Mouse (Mus musculus) G1E (cell line): Measurements from ENCODE around the gene Gm527.

ENCODE experiments used
- CTCF ChIP-seq: IDR thresholded peaks from 2 replicates; pipeline ENCODE4 v1.5.1; 2012; ENCODE audit warnings: low read depth, low read length, inconsistent platforms, mixed read lengths
- GATA1 ChIP-seq: IDR thresholded peaks from 2 replicates; pipeline ENCODE4 v1.6.1; 2012; ENCODE audit warnings: borderline replicate concordance, low read length, inconsistent platforms, mixed read lengths
- GATA2 ChIP-seq: IDR thresholded peaks from 2 replicates; pipeline ENCODE4 v1.6.1; 2012; ENCODE audit warnings: low read depth, low read length, inconsistent platforms, borderline replicate concordance
- POLR2AphosphoS5 ChIP-seq: IDR thresholded peaks from 2 replicates; pipeline ENCODE4 v1.6.1; 2012; ENCODE audit warnings: low read depth, low read length, inconsistent platforms; ENCODE audit not compliant: insufficient replicate concordance
- TAL1 ChIP-seq: conservative IDR thresholded peaks from 2 replicates; pipeline ENCODE4 v1.6.1; 2012; ENCODE audit warnings: low read depth, low read length, inconsistent platforms, mixed read lengths

DNA sequence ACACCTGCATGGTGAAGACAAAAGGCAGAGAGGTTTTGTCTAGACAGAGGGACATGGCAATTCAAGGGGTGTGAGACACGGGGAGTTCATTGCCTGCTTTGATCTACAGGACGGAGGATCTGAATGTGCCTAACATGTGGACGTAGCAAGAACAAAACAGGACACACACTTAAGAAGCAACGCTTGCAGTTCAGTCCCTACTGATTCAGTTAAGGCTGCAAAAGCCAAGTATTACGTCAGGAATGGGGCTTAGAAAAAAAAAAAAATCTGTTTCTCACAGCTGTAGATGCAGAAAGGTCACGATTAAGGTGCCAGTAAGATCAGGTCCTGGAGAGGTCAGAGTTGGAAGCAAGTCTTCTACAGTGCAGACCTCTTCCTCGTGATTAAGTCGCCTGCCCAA is 14.5 kb upstream of the Gm527 start:
- TF ChIP-seq CTCF: no peak
- no peak for TF ChIP-seq TAL1
- no peak for TF ChIP-seq GATA1
- TF ChIP-seq POLR2AphosphoS5: no peak
- TF ChIP-seq GATA2: no peak
